Mouse (Mus musculus) limb, embryonic 14.5 days (tissue): ENCODE results near the gene Plcb4. TPM values are rescaled to one million over a fixed set of nuclear protein-coding genes. Genes with fewer than 3 reads are reported as not detected.
A peak's percentile ranks its signal among the peaks of the same experiment; 100 is the strongest.

Experiments
- ATAC-seq: fragments of 200-750 bp; cut with Nextera tagmentation; 2 replicates; pipeline ENCODE4 v1.8.0; 2017; ENCODE audit warnings: low read depth, moderate number of reproducible peaks, moderate TSS enrichment; ENCODE audit not compliant: low FRiP score
- DNase-seq: peaks from one replicate; pipeline ENCODE4 v3.0.0-alpha.2; 2015; ENCODE audit warnings: low spot score
- H3K27ac ChIP-seq: fragments of 300-500 bp; sonication (generic); replicated peaks from 2 replicates; pipeline ENCODE4 v1.5.1; 2014; ENCODE audit warnings: low read depth, mild to moderate bottlenecking, low read length, moderate library complexity, mixed read lengths
- H3K27me3 ChIP-seq: fragments of 300-500 bp; sonication (generic); 2 replicates; pipeline ENCODE4 v1.6.1; 2014; ENCODE audit warnings: low read length, mixed read lengths; ENCODE audit not compliant: control insufficient read depth, insufficient read depth
- H3K36me3 ChIP-seq: fragments of 300-500 bp; sonication (generic); 2 replicates; pipeline ENCODE4 v1.6.1; 2014; ENCODE audit warnings: mild to moderate bottlenecking, low read length, moderate library complexity, mixed read lengths; ENCODE audit not compliant: control insufficient read depth, insufficient read depth
- H3K4me1 ChIP-seq: fragments of 300-500 bp; sonication (generic); 2 replicates; pipeline ENCODE4 v1.6.1; 2014; ENCODE audit warnings: antibody characterized with exemption, low read length, mixed read lengths; ENCODE audit not compliant: control insufficient read depth, insufficient read depth
- H3K4me2 ChIP-seq: fragments of 300-500 bp; sonication (generic); replicated peaks from 2 replicates; pipeline ENCODE4 v1.6.1; 2014; ENCODE audit warnings: low read depth, mild to moderate bottlenecking, low read length, moderate library complexity; ENCODE audit not compliant: severe bottlenecking
- H3K4me3 ChIP-seq: fragments of 300-500 bp; sonication (generic); replicated peaks from 2 replicates; pipeline ENCODE4 v1.5.1; 2014; ENCODE audit warnings: low read length
- H3K9ac ChIP-seq: fragments of 300-500 bp; sonication (generic); 2 replicates; pipeline ENCODE4 v1.6.1; 2014; ENCODE audit warnings: mild to moderate bottlenecking, low read depth, low read length, moderate library complexity; ENCODE audit not compliant: severe bottlenecking
- H3K9me3 ChIP-seq: fragments of 300-500 bp; sonication (generic); 2 replicates; pipeline ENCODE4 v1.6.1; 2016; ENCODE audit warnings: low read length; ENCODE audit not compliant: control insufficient read depth
- POLR2A ChIP-seq: fragments of 200-500 bp; IDR thresholded peaks from 2 replicates; pipeline ENCODE4 v1.8.0; 2012; ENCODE audit warnings: inconsistent platforms, mild to moderate bottlenecking, moderate library complexity, borderline replicate concordance; ENCODE audit not compliant: insufficient read depth, insufficient read length; ENCODE audit errors: extremely low read depth
- WGBS: fragments of 180-500 bp; shearing (Covaris S2); extraction: QIAGEN DNeasy Blood & Tissue Kit; methylation state at CpG from one replicate; pipeline ENCODE4 v1.1.7; 2014; 5-methylcytosine and 5-hydroxymethylcytosine counted together
- polyA plus RNA-seq, 2 experiments: library from polyadenylated mRNA; depleted of rRNA in 1 of 2; stranded (reverse) in 1 of 2; unstranded in 1 of 2; fragments of >200 nt; fragmentation: Nextera tagmentation in 1 of 2; extraction: Ambion mirVana in 1 of 2; gene quantifications; 2 replicates each; pipeline versions ENCODE4 v1.2.1 to v1.2.3; 2012 to 2014

Gene Plcb4
- polyA plus RNA-seq, 2 experiments, result 13.1 to 23.1 TPM

GRCm38 (mm10) chr2:135627821-135628220 is 31.0 kb upstream of the Plcb4 start:
- ATAC-seq (no peak), DNase-seq (no peak)
- Histone ChIP-seq H3K36me3 (no peaks in the 10 kb centered on the region), H3K27me3 (no peaks in the 10 kb centered on the region), H3K9me3 (no peaks in the 10 kb centered on the region), H3K4me3 (no peak overlapping the region), H3K9ac (no peak overlapping the region), H3K4me2 (no peak overlapping the region), H3K27ac (no peak overlapping the region), H3K4me1 (no peaks in the 10 kb centered on the region)
- TF ChIP-seq POLR2A, result no peak
- 74% methylated on average over 2 of the region's 2 CpGs for WGBS

- H3K9me3 ChIP-seq, result no peaks in the 10 kb centered on the region
- H3K27ac ChIP-seq, result no peak overlapping the region
- ATAC-seq, result no peak
- no peak for TF ChIP-seq POLR2A
- 83% methylated on average over 2 of the region's 2 CpGs for WGBS
- no peak overlapping the region for H3K4me2 ChIP-seq
- no peak overlapping the region for H3K4me3 ChIP-seq
- no peaks in the 10 kb centered on the region for H3K27me3 ChIP-seq
- no peaks in the 10 kb centered on the region for H3K36me3 ChIP-seq
- H3K4me1 ChIP-seq, result no peaks in the 10 kb centered on the region
- no peak for DNase-seq
- H3K9ac ChIP-seq, result no peak overlapping the region
These were observed 21.6 kb upstream of the Plcb4 start for GRCm38 (mm10) chr2:135637227-135637626.

GRCm38 (mm10) chr2:135641002-135641401 is 17.8 kb upstream of the Plcb4 start:
- no peak for TF ChIP-seq POLR2A

GRCm38 (mm10) chr2:135641636-135642035 is 17.2 kb upstream of the Plcb4 start:
- Histone ChIP-seq H3K27me3 (no peaks in the 10 kb centered on the region), H3K27ac (no peak overlapping the region), H3K9ac (no peak overlapping the region), H3K4me3 (no peak overlapping the region), H3K9me3 (no peaks in the 10 kb centered on the region), H3K4me1 (no peaks in the 10 kb centered on the region), H3K4me2 (no peak overlapping the region), H3K36me3 (no peaks in the 10 kb centered on the region)
- WGBS, result 80% methylated on average over 2 of the region's 2 CpGs
- DNase-seq (peak; percentile 66), ATAC-seq (no peak)
- TF ChIP-seq POLR2A, result no peak

More at GRCm38 (mm10) chr2:135641002-135641401, 17.8 kb upstream of the Plcb4 start:
- Histone ChIP-seq H3K4me2 (no peak overlapping the region), H3K4me3 (no peak overlapping the region), H3K27me3 (no peaks in the 10 kb centered on the region), H3K9me3 (no peaks in the 10 kb centered on the region), H3K27ac (no peak overlapping the region), H3K4me1 (no peaks in the 10 kb centered on the region), H3K9ac (no peak overlapping the region), H3K36me3 (no peaks in the 10 kb centered on the region)
- WGBS, result 73% methylated on average over 1 of the region's 1 CpGs
- ATAC-seq, result no peak
- DNase-seq, result no peak

GRCm38 (mm10) chr2:135646226-135646625 is 12.6 kb upstream of the Plcb4 start:
- no peak for ATAC-seq
- 77% methylated on average over 3 of the region's 3 CpGs for WGBS
- no peaks in the 10 kb centered on the region for H3K4me1 ChIP-seq

GRCm38 (mm10) chr2:135646654-135647053 is 12.2 kb upstream of the Plcb4 start:
- WGBS, result 89% methylated on average over 6 of the region's 6 CpGs

More at GRCm38 (mm10) chr2:135646226-135646625, 12.6 kb upstream of the Plcb4 start:
- Histone ChIP-seq H3K4me2 (no peak overlapping the region), H3K4me3 (no peak overlapping the region), H3K27me3 (no peaks in the 10 kb centered on the region), H3K9ac (no peak overlapping the region), H3K9me3 (no peaks in the 10 kb centered on the region), H3K36me3 (no peaks in the 10 kb centered on the region), H3K27ac (no peak overlapping the region)
- TF ChIP-seq POLR2A, result no peak
- DNase-seq, result no peak

More at GRCm38 (mm10) chr2:135646654-135647053, 12.2 kb upstream of the Plcb4 start:
- H3K9ac ChIP-seq, result no peak overlapping the region
- DNase-seq (no peak), ATAC-seq (no peak)
- H3K36me3 ChIP-seq, result no peaks in the 10 kb centered on the region
- no peak for TF ChIP-seq POLR2A
- H3K9me3 ChIP-seq, result no peaks in the 10 kb centered on the region
- H3K4me1 ChIP-seq, result no peaks in the 10 kb centered on the region
- no peak overlapping the region for H3K4me2 ChIP-seq
- H3K4me3 ChIP-seq, result no peak overlapping the region
- H3K27me3 ChIP-seq, result no peaks in the 10 kb centered on the region
- H3K27ac ChIP-seq, result no peak overlapping the region
